Mouse (Mus musculus) right cerebral cortex, postnatal 14 days (tissue): ENCODE results near the gene Tigar.
A peak's percentile ranks its signal among the peaks of the same experiment; 100 is the strongest.

Experiments
- DNase-seq: peaks from one replicate; pipeline ENCODE4 v3.0.0; 2022

Gene Tigar

DNA sequence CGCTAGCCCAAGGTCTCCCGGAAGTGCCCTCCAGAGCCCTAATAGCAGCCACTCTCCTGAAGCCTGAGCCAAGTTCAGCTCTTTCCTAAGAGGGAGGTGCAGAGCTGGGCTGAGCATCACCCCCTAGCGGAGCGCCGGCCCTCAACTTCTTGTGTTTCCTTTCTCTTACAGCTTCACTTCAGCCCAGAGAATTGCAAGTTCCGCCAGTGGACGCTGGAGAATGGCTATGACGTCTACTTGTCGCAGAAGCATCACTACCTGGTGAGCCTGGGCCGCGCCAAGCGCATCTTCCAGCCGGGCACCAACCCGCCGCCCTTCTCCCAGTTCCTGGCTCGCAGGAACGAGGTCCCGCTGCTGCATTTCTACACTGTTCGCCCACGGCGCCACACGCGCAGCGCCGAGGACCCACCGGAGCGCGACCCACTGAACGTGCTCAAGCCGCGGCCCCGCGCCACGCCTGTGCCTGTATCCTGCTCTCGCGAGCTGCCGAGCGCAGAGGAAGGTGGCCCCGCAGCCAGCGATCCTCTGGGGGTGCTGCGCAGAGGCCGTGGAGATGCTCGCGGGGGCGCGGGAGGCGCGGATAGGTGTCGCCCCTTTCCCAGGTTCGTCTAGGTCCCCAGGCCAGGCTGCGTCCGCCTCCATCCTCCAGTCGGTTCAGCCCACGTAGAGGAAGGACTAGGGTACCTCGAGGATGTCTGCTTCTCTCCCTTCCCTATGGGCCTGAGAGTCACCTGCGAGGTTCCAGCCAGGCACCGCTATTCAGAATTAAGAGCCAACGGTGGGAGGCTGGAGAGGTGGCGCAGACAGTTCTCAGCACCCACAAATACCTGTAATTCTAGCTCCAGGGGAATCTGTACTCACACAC lies 29.3 kb downstream of the Tigar start:
- peak; percentile 72 for DNase-seq

DNA sequence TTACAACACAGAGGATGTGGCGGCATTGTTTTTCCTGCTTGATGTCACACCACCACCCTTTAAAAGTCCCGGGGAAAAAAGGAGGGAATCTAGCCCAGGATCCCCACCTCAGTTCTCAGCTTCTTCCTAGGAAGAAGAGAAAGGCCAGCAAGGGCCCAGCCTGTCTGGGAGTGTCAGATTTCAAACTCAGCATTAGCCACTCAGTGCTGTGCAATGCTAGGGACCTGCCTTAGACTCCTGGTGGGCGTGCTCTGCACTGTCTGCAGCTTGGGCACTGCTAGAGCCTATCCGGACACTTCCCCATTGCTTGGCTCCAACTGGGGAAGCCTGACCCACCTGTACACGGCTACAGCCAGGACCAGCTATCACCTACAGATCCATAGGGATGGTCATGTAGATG lies 36.5 kb downstream of the Tigar start, which contains the start of gene Fgf23:
TSS of gene Fgf23 (plus strand) at position 86 of the 400 bp plus-strand sequence.
- DNase-seq, result no peak

DNA sequence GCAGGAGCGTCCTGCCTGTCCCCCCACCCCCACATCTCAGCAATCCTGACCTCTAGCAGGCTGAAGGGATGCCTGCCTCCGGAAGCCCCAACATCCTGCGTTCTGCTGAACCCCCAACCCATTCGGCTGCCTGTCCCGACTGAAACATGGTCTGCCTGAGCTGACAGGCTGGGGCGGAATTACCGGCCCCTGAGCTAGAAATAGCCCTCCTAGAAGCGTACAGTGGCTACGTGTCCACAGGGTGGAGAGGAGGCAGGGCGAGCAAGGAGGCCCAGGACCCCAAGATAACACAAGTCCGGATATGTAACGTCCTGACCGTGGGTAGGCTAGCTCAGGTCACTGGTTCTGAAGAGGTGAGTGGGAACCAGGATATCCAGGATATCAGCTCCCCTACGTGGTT lies 44.5 kb downstream of the Tigar start:
- no peak for DNase-seq

DNA sequence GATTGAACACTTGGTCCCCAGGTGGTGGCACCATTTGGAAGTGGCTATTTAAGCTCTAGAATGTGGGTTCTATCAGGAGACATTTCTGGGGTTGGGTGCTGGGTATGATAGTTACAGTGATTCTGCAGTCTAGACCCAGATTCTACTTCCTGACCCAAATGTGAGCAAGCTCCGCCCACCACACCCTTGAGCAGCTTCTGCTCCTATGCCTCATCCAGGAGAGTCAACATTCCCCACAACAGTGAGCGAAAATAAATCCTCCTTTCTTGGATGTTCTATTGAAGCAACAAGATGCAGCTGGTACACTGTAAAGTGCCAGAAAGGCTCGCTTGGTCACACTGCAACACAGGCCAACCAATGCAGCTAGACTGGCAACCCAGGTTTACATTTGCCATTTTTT lies 45.4 kb downstream of the Tigar start:
- DNase-seq, result no peak

DNA sequence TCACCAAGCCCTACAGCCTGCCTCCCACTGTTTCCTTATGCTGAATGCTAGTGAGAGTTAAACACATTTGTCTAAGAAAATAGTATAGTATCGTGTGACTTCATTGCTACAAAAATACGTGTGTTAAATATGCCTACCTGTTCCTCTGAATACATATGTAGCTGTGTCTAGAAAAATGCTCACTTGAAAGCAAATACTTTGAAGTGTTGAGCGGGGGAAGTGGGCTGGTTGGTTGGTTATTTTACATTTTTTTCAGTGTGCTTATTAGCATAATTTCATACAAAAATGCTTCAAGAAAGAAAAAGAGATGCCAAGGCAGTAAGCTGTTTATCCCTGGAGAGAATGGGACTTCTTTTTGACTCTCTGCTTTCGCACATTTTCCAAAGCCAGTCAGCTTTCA lies 49.4 kb downstream of the Tigar start:
- no peak for DNase-seq

DNA sequence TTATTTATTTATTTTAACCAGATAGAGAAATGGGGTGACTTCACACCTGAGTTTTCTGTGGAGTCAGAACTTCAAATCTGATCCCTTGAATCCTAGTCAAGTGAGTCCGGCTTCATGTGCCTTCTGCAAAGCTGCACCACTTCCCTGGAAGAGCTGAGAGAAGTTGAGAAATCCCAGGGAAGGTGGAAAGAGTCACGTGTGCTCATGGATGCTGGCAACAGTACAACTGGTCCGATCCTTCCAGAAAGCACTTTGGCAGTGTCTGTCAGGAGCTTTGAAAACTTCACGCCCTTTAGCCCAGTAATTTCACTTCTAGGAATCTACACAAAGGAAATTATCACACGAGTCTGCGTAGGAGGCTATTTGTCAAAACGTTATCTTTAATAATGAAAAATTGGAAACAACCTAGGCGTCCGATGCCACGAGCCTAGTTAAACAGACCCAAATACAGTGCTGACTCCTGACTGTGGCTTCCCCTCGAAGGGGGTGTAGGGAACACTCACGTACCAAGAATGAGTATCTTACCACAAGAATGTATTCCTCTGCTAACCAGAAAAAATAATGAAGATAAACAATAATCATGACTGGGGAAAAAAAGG lies 52.3 kb downstream of the Tigar start:
- no peak for DNase-seq

DNA sequence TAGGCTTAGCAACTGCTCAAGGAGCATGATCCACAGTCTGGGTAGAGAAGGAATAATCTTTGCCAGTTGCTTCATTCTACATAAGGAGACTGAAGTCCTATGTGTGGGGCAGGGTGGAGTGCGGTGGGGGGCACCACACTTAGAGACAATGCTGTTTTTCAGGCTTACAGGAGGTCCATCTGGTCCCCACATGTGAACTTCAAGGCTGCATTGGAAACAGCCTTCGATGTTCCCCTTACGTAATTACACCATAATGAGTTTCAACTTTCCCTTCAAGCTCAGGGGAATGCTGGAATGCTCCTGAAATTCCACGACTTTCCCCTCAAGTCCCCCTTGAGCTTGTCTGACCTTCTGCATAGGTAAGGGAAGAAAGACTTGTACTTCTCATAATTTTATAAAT lies 58.5 kb downstream of the Tigar start:
- no peak for DNase-seq

DNA sequence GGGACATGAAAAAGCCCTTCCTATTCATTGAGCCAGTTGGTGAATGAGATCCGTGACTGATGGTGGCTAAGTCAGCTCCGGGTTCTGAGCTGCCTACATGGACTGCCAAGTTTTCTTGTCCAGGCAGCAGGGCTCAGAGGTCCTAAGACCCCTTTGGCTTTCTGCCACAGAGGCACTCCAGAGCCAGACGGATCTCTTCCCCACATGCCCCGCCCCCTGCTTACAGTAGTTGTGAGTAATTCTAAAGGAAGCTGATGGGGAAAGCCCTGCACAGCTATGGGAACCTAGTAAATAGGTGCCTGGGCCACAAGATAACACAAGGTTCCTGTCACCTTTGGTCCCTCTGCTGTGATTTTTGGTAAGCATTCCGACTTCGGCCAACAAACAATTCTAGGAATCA lies 64.4 kb downstream of the Tigar start:
- DNase-seq, result no peak
